Mouse (Mus musculus): ENCODE results near the gene Pdia2. TPM values are rescaled to one million over a fixed set of nuclear protein-coding genes. Genes with fewer than 3 reads are reported as not detected.
A peak's percentile ranks its signal among the peaks of the same experiment; 100 is the strongest.

Gene Pdia2
- polyA plus RNA-seq (2015; fragmentation: Nextera tagmentation; extraction: Ambion mirVana), result 0.40 TPM in 2 replicates

GRCm38 (mm10) chr17:26198892-26199291 lies at the start of gene Pdia2:
Gene Pdia2, minus strand, starts transcription at chr17:26199087.
- peaks cover 55% of the 10 kb centered on the region for H3K27me3 ChIP-seq
- H3K9me3 ChIP-seq, result no peaks in the 10 kb centered on the region
- ATAC-seq (ENCODE audit: insufficient number of reproducible peaks, low FRiP score, low TSS enrichment, low read depth), result no peak
- H3K27ac ChIP-seq, result no peak within 1 kb of the TSS
- peaks cover 34% of the 10 kb centered on the region for H3K4me1 ChIP-seq
- WGBS, result 70% methylated on average over 4 of the region's 4 CpGs
- H3K9ac ChIP-seq, result no peak within 1 kb of the TSS
- no peak within 1 kb of the TSS for H3K4me3 ChIP-seq
- peaks cover 42% of the 10 kb centered on the region for H3K36me3 ChIP-seq
- no peak within 1 kb of the TSS for H3K4me2 ChIP-seq

- Histone ChIP-seq H3K27me3 (no peaks in the 10 kb centered on the region), H3K9me3 (no peaks in the 10 kb centered on the region), H3K36me3 (no peaks in the 10 kb centered on the region), H3K4me2 (peak within 1 kb of the TSS; percentile 74), H3K27ac (peak within 1 kb of the TSS; percentile 83), H3K9ac (peak within 1 kb of the TSS; percentile 74), H3K4me1 (peaks cover 12% of the 10 kb centered on the region), H3K4me3 (peak within 1 kb of the TSS; percentile 79)
- peak; percentile 98 for ATAC-seq (ENCODE audit: insufficient number of reproducible peaks, low FRiP score, low TSS enrichment, low read depth)
- 8% methylated on average over 27 of the region's 33 CpGs for WGBS
Measured at GRCm38 (mm10) chr17:26244101-26244841, 45.4 kb upstream of the Pdia2 start, which contains the start of gene Fam234a. Gene Fam234a, minus strand, starts transcription at chr17:26244242.

- H3K9me3 ChIP-seq, result no peaks in the 10 kb centered on the region
- ATAC-seq (ENCODE audit: insufficient number of reproducible peaks, low FRiP score, low TSS enrichment, low read depth), result peak; percentile 80
- no peaks in the 10 kb centered on the region for H3K36me3 ChIP-seq
- peak overlapping the region; percentile 74 for H3K9ac ChIP-seq
- under 1% methylated on average over 32 of the region's 32 CpGs for WGBS
- peak overlapping the region; percentile 83 for H3K27ac ChIP-seq
- H3K4me2 ChIP-seq, result peak overlapping the region; percentile 74
- H3K4me1 ChIP-seq, result peaks cover 12% of the 10 kb centered on the region
- H3K4me3 ChIP-seq, result peak overlapping the region; percentile 79
- H3K27me3 ChIP-seq, result no peaks in the 10 kb centered on the region
Measured at GRCm38 (mm10) chr17:26243471-26244100, 44.7 kb upstream of the Pdia2 start.

GRCm38 (mm10) chr17:26240990-26241389 lies 42.1 kb upstream of the Pdia2 start:
- 74% methylated on average over 6 of the region's 6 CpGs for WGBS
- no peak overlapping the region for H3K4me2 ChIP-seq

GRCm38 (mm10) chr17:26240120-26240790 lies 41.4 kb upstream of the Pdia2 start:
- ATAC-seq (ENCODE audit: insufficient number of reproducible peaks, low FRiP score, low TSS enrichment, low read depth), result no peak
- no peaks in the 10 kb centered on the region for H3K36me3 ChIP-seq
- no peak overlapping the region for H3K4me3 ChIP-seq
- no peak overlapping the region for H3K27ac ChIP-seq
- WGBS, result 78% methylated on average over 6 of the region's 6 CpGs
- H3K27me3 ChIP-seq, result no peaks in the 10 kb centered on the region
- H3K9me3 ChIP-seq, result no peaks in the 10 kb centered on the region
- H3K4me1 ChIP-seq, result peaks cover 23% of the 10 kb centered on the region
- no peak overlapping the region for H3K4me2 ChIP-seq
- H3K9ac ChIP-seq, result no peak overlapping the region

More at GRCm38 (mm10) chr17:26240990-26241389, 42.1 kb upstream of the Pdia2 start:
- H3K27me3 ChIP-seq, result no peaks in the 10 kb centered on the region
- peaks cover 15% of the 10 kb centered on the region for H3K4me1 ChIP-seq
- ATAC-seq (ENCODE audit: insufficient number of reproducible peaks, low FRiP score, low TSS enrichment, low read depth), result no peak
- no peak overlapping the region for H3K27ac ChIP-seq
- no peak overlapping the region for H3K9ac ChIP-seq
- H3K9me3 ChIP-seq, result no peaks in the 10 kb centered on the region
- H3K36me3 ChIP-seq, result no peaks in the 10 kb centered on the region
- no peak overlapping the region for H3K4me3 ChIP-seq

GRCm38 (mm10) chr17:26239551-26239950 lies 40.7 kb upstream of the Pdia2 start:
- WGBS, result 75% methylated on average over 2 of the region's 2 CpGs
- no peaks in the 10 kb centered on the region for H3K9me3 ChIP-seq
- no peak overlapping the region for H3K27ac ChIP-seq
- no peaks in the 10 kb centered on the region for H3K36me3 ChIP-seq
- peaks cover 23% of the 10 kb centered on the region for H3K4me1 ChIP-seq
- no peak overlapping the region for H3K4me2 ChIP-seq
- no peak overlapping the region for H3K9ac ChIP-seq
- no peaks in the 10 kb centered on the region for H3K27me3 ChIP-seq
- H3K4me3 ChIP-seq, result no peak overlapping the region
- no peak for ATAC-seq (ENCODE audit: insufficient number of reproducible peaks, low FRiP score, low TSS enrichment, low read depth)

GRCm38 (mm10) chr17:26237667-26238066 lies 38.8 kb upstream of the Pdia2 start:
- Histone ChIP-seq H3K36me3 (no peaks in the 10 kb centered on the region; the same call in 1 of the 2 replicates), H3K4me3 (no peak overlapping the region), H3K9me3 (no peaks in the 10 kb centered on the region), H3K9ac (no peak overlapping the region), H3K4me2 (no peak overlapping the region), H3K27ac (no peak overlapping the region), H3K27me3 (no peaks in the 10 kb centered on the region), H3K4me1 (peaks cover 11% of the 10 kb centered on the region; the same call in 1 of the 2 replicates)
- 73% methylated on average over 10 of the region's 10 CpGs for WGBS
- no peak for ATAC-seq (ENCODE audit: insufficient number of reproducible peaks, low FRiP score, low TSS enrichment, low read depth)

- ATAC-seq (ENCODE audit: insufficient number of reproducible peaks, low FRiP score, low TSS enrichment, low read depth), result no peak
- H3K9me3 ChIP-seq, result no peaks in the 10 kb centered on the region
- H3K27ac ChIP-seq, result peak overlapping the region; percentile 48
- H3K4me2 ChIP-seq, result no peak overlapping the region
- H3K4me3 ChIP-seq, result no peak overlapping the region
- peaks cover 11% of the 10 kb centered on the region; the same call in 1 of the 2 replicates for H3K4me1 ChIP-seq
- no peaks in the 10 kb centered on the region for H3K27me3 ChIP-seq
- no peak overlapping the region for H3K9ac ChIP-seq
- H3K36me3 ChIP-seq, result no peaks in the 10 kb centered on the region; the same call in 1 of the 2 replicates
- WGBS, result 49% methylated on average over 13 of the region's 13 CpGs
Measured at GRCm38 (mm10) chr17:26235077-26235815, 36.4 kb upstream of the Pdia2 start.

GRCm38 (mm10) chr17:26234386-26234785 lies 35.5 kb upstream of the Pdia2 start:
- no peak for ATAC-seq (ENCODE audit: insufficient number of reproducible peaks, low FRiP score, low TSS enrichment, low read depth)
- H3K9ac ChIP-seq, result no peak overlapping the region
- no peaks in the 10 kb centered on the region for H3K9me3 ChIP-seq
- H3K4me2 ChIP-seq, result no peak overlapping the region
- H3K36me3 ChIP-seq, result peaks cover 3% of the 10 kb centered on the region; the same call in 1 of the 2 replicates
- peaks cover 11% of the 10 kb centered on the region; the same call in 1 of the 2 replicates for H3K4me1 ChIP-seq
- no peak overlapping the region for H3K4me3 ChIP-seq
- no peaks in the 10 kb centered on the region for H3K27me3 ChIP-seq
- 85% methylated on average over 8 of the region's 8 CpGs for WGBS
- H3K27ac ChIP-seq, result no peak overlapping the region

- Histone ChIP-seq H3K27me3 (no peaks in the 10 kb centered on the region), H3K27ac (no peak overlapping the region), H3K36me3 (peaks cover 3% of the 10 kb centered on the region; the same call in 1 of the 2 replicates), H3K9me3 (no peaks in the 10 kb centered on the region), H3K4me3 (no peak overlapping the region), H3K4me2 (no peak overlapping the region), H3K9ac (no peak overlapping the region), H3K4me1 (peaks cover 11% of the 10 kb centered on the region; the same call in 1 of the 2 replicates)
- WGBS, result 72% methylated on average over 8 of the region's 8 CpGs
- no peak for ATAC-seq (ENCODE audit: insufficient number of reproducible peaks, low FRiP score, low TSS enrichment, low read depth)
Measured at GRCm38 (mm10) chr17:26232863-26233262, 34.0 kb upstream of the Pdia2 start.

GRCm38 (mm10) chr17:26231156-26231555 lies 32.3 kb upstream of the Pdia2 start:
- H3K4me1 ChIP-seq, result peaks cover 9% of the 10 kb centered on the region; the same call in 1 of the 2 replicates
- no peaks in the 10 kb centered on the region for H3K9me3 ChIP-seq
- H3K4me2 ChIP-seq, result no peak overlapping the region
- 86% methylated on average over 5 of the region's 5 CpGs for WGBS
- H3K4me3 ChIP-seq, result no peak overlapping the region
- H3K9ac ChIP-seq, result no peak overlapping the region
- H3K27me3 ChIP-seq, result no peaks in the 10 kb centered on the region
- H3K36me3 ChIP-seq, result peaks cover 3% of the 10 kb centered on the region; the same call in 1 of the 2 replicates
- H3K27ac ChIP-seq, result no peak overlapping the region
- no peak for ATAC-seq (ENCODE audit: insufficient number of reproducible peaks, low FRiP score, low TSS enrichment, low read depth)
